Mouse (Mus musculus) ES-Bruce4 (cell line): ENCODE data around the gene Pde4d.

Experiments
- CTCF ChIP-seq: IDR thresholded peaks from one replicate; pipeline ENCODE4 v1.8.1; 2011; ENCODE audit warnings: low read depth, low read length
- POLR2A ChIP-seq: IDR thresholded peaks from one replicate; pipeline ENCODE4 v1.8.1; 2011; ENCODE audit warnings: low read length; ENCODE audit not compliant: insufficient read depth

- TF ChIP-seq POLR2A (no peak), CTCF (no peak)
Observed at GRCm38 (mm10) chr13:109024703-109025102, 575.0 kb downstream of the Pde4d start.
